Mouse (Mus musculus) cerebellum, postnatal 36 days (tissue): ENCODE data around the gene Mob1a.

Experiments used
- DNase-seq, 2 experiments: peaks; one replicate each; pipeline ENCODE4 v3.0.0; 2021 to 2022; ENCODE audit warnings: mixed read lengths in 2 of 2

The Mob1a gene

DNA sequence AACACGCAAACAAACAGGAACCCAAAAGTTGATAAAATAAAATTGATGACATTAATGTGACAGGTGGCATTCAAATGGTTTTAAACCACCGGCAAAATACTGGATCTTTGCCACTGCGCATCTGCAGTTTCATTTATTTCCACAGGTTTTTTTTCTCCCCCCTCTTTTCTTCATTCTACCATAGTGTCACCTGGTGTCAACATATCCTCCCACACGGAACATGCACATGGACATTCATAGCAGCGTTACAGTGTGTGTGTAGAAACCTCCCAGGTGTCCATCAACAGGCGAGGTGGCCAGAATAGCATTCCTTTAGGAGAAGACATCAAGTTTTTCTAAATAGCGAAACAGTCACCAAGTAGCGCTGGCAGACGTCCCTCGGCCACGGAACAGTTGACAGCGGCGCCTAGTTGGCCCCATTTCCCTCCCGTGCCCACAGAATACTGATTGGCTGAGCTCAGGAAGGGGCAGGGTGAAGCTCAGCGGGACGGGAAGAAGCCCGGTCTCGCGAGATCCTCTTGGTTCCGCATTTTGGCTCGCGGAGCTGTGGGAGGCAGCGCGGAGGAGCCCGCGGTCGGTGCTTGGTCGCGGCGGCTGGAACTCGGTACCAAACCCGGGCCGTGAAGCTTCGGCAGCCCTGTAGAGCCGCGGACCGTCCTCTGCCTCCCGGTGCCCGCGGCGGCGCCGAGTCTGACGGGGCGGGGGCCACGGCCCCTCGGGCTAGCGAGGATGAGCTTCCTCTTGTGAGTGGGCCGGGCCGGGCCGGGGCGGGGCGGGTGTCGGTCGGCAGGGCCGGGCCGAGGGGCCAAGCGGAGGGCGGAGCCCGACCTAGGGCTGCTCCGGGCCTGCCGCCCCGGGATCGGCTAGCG is at the start of gene Mob1a, which contains the start of gene Mthfd2:
TSS of gene Mob1a (plus strand) at position 492 of the 869 bp plus-strand sequence.
TSS of gene Mthfd2 (minus strand) at position 384 of the 869 bp plus-strand sequence.
- DNase-seq, result peak; percentile 93 to 94

DNA sequence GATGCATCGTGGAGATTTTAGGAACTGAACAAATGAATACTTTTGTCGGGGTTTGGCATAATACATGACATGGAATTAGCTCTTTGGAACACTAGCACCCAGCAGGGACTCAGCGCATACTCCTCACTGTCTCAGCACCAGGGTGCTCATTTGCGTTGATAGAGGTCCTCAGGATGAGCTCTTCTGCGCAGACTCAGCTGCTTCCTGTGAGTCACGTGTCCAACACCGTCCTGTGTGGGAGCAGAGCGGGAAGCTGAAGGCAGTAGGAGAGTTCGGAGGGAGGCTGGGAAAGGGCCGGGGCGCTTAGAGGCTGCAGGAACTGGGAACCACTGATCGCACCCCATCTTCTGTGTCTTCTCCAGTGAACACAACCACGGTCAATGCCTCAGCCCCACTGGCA is 48.7 kb upstream of the Mob1a start:
- DNase-seq, result no peak

GRCm38 (mm10) chr6:83278881-83279280 is 46.9 kb upstream of the Mob1a start:
- DNase-seq, result peak; percentile 23 to 24

- no peak for DNase-seq
Observed at GRCm38 (mm10) chr6:83280256-83280955, 45.4 kb upstream of the Mob1a start.

DNA sequence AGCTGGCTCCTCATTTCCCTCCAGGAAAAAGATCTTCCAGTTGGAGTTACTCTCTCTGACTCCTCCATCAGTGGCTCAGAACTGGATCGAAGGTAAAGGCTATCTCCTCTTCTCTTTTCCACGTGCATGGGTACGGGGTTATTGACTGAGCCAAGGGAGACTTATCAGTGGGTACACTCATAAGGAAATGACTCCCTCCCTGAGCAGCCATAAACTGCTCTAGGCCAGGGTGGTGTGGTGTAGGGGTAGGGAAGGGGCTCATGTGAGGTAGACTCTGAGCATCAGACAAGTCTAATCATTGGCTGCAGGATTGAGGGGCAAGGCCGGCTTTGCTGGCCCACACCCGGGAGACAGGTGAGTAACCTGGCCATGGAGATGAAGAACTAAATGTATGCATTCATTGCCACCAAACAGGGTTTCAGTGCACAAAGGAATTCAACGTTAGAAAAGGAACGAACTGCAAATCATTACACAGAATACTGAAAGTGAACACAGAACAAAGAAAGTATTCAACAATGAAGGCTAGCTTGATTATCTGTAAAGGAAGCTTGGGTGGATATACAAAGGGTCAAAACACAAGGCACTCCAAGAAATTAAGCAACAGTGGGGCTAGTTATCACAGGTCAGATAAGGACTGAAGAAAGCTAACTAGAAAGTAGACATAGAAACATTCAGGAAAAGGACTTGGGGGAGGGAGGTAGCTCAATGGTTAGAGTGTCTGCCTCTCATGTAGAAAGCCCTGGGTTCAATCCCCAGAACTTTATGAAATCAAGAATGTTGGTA is 25.2 kb upstream of the Mob1a start:
- DNase-seq, result no peak

GRCm38 (mm10) chr6:83301294-83301693 is 24.5 kb upstream of the Mob1a start:
- no peak for DNase-seq

- no peak for DNase-seq
Observed at GRCm38 (mm10) chr6:83302264-83302663, 23.6 kb upstream of the Mob1a start.

GRCm38 (mm10) chr6:83309017-83309416 is 16.8 kb upstream of the Mob1a start:
- DNase-seq, result no peak

GRCm38 (mm10) chr6:83311206-83311605 is 14.6 kb upstream of the Mob1a start:
- no peak for DNase-seq

DNA sequence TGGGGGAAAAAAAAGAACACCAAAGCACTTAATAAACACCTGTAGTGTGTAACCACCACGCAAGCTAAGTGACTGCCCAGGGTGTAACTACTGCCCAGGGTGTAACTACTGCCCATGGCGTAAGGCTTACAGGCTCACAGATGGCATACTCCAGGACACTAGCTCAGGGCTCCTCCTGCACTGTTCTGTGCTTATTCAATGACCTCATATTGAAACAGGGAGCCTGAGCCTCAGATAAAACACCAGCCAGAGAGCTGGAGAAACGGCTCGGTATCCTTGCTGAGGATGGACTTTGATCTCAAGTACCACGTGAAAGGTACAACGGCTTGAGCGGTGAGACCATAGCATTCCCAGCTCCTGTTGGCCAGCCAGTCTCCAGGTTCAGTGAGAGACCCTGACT is 13.8 kb upstream of the Mob1a start:
- DNase-seq, result no peak

DNA sequence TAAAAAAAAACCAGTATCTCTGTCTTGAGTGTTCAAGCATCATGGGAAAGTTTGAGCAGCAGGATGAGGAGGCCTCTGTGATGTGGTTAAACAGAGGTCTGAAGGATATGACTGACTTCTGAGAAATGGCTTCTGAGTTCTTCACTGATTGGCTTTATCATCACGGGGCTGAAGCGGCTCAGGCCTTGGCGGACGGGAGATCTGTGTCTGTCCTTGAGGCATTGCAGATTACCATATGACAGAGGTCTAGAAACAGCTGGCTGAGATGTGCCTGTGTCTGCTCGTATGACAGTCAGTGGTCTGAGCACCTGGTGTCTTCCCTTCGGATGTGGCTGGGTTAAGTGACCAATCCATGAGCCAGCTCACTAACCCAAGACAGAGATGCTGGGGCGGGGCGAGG is 13.3 kb upstream of the Mob1a start:
- no peak for DNase-seq

GRCm38 (mm10) chr6:83315293-83315692 is 10.5 kb upstream of the Mob1a start:
- no peak for DNase-seq

DNA sequence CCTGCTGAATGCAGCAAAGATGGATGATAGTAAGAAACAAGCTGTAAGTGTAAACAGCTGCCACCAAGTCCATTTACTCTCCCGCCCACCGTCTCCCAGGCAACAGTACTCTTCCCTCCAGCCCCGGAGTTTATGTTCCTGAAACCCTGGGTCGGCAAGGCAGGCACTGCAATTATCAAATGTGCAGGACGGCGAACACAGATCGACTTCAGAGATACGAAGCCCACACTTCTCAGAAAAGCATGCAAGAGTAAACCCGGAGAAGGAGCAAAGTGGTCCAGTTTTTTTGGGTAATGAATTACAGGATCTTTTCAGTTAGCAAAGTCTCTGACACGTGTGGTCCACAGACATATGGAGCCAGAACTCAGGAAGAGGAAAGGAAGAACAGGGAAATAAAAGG is 9.8 kb upstream of the Mob1a start:
- DNase-seq, result no peak

DNA sequence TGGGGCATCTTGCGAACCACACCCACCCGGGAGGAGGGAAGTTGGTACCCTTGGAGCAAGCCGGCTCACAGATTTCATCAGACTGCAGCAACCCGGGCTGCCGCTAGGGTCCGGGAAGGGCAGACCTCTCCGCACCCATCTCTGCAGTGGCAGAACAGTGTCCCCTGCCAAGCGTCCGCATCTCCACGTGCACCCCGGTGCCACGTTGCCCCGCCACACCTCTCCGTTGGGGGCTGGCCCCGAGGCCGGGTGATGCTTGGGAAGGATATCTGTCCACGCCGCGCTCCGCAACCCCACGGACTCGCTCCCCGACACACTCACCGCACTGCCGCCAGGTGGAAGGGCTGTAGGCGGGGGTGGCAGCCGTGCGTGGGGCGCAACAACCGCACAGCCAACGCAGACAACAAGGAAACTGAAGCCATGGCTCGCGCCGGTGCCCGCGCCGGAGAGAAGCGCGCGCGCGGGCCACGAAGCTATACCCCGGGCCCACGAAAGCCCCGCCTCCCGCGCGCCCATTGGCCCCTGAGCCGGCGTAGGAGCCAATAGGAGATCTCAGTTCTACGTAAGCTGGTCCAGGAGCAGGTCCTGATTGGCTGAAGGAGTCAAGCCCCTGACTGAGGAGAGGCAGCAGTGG is 8.6 kb upstream of the Mob1a start:
- DNase-seq, result peak; percentile 91 to 92

DNA sequence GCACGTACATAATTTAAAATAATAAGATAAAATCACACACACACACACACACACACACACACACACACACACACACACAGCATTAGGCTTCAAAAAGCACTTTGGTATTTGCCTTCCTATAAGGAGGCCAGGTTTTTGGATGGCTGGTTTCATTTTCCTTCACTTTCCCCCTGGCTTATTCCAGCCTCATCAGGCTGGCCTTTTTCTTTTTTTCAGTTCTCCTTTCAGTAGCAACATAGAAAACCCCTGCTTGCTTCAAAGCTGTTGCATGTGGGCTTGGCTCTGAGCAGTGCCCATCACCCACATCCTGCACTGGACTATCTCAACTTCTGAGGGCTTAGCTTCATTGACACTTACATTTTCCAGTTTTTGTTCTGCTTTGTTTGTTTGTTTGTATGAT is 3.9 kb upstream of the Mob1a start:
- DNase-seq, result no peak

DNA sequence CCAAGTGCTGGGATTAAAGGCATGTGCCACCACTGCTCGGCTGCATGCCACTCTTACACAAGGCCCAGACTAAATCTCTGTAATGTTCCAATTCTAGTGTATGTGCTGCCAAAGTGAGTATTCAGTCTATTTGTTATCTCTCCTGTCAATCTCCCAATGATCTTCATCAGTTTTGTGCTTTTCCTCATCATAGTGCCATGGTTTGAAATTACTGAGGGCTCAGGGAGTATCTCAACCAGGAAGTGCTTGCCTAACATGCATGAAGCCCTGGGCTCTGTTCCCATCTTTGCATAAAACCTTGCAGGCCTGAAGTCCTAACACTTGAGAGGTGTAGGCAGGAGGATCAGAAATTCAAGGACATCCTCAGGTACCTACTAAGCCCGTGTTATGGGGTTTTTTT is 3.0 kb upstream of the Mob1a start:
- no peak for DNase-seq

- no peak for DNase-seq
Observed at GRCm38 (mm10) chr6:83323652-83324419, 2.0 kb upstream of the Mob1a start.

GRCm38 (mm10) chr6:83326394-83326736 is 549 bp downstream of the Mob1a start:
- no peak for DNase-seq

GRCm38 (mm10) chr6:83326761-83327160 is 945 bp downstream of the Mob1a start:
- no peak for DNase-seq

GRCm38 (mm10) chr6:83327591-83328190 is 1.9 kb downstream of the Mob1a start:
- no peak for DNase-seq

DNA sequence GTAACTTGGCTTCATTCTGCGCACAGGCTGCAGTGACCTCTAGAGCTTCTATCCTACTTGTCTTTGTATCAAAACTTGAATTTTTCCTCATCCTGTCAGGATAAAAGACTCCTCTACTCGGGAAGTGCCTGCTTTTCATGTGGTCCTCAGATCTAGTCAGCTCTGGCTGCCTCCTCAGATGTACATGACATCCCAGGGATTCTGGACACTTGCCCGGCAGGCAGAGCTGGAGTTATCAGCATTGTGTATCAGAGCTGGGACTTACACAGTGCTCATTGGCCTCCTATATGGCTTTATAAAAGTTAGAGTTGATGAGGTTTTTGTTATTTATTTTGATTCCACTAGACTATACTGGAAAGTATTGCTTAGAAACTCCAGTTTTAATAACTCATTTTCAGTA is 15.6 kb downstream of the Mob1a start:
- peak; percentile 69 to 72 for DNase-seq

GRCm38 (mm10) chr6:83342957-83343356 is 17.1 kb downstream of the Mob1a start:
- peak in 1 of 2 experiments; percentile 41 for DNase-seq
